Mouse (Mus musculus): ENCODE results near the gene Slc39a8.

Gene Slc39a8

GRCm38 (mm10) chr3:135825016-135825753 is at the start of gene Slc39a8:
Gene Slc39a8, plus strand, starts transcription at chr3:135825279.
- peak; percentile 81 for DNase-seq (ENCODE audit: low read depth, low spot score)

DNA sequence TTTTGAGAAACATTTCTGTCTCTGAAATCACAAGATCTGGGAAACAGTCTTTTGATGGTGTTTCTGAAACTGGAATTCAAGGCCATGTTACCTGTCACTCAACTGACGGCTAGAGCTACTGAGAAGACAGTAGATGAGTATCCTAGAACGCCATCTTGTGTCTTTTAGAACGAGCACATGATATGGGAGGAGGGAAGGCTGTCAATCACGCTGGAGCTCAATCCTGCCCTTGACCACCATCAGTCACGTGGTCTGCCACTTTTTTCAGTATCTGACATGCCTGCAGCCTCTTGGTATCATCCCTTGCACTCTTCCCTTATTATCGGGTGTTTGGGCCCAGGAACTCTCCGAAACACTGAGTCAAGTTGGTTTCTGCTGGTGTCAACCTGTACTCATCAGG is 40.0 kb upstream of the Slc39a8 start:
- DNase-seq (ENCODE audit: low read depth, low spot score), result no peak

DNA sequence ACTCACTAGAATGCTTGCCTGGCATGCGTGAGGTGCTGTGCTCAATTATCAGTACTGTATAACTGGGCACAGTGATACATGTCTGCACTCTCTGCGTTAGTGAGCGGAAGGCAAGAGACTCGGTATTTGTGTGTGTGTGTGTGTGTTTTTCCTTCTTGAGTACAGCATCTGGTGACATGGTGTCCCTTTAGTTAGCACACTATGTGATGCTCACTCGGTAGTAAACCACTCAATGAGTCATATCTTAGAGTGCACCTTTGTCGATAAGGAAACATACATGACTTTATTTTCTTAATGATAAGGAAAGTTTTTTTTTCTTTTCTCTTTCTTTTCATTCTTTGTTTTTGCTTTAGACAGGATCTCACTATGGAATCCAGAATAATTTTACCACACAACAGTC is 29.0 kb upstream of the Slc39a8 start:
- no peak for DNase-seq (ENCODE audit: low read depth, low spot score)

GRCm38 (mm10) chr3:135798241-135798640 is 26.8 kb upstream of the Slc39a8 start:
- no peak for DNase-seq (ENCODE audit: low read depth, low spot score)

DNA sequence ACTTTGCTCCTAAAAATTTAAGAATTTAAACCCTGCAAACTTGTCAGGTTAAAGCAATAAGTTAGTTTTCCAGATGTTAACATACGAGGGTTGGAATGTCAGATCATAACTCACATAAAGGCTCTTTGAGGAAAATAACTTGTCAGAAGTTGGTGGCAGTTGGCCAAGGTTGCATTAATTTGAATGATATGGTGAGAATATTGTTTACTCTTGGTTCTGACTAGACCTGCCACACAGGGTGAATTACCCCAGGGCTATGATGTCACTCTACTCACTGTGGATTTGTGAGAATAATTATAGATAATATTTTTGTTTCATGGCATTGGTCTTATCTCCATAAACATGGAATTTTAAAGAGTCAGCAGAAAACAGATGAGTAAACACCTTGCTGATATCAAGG is 26.4 kb upstream of the Slc39a8 start:
- DNase-seq (ENCODE audit: low read depth, low spot score), result no peak

GRCm38 (mm10) chr3:135814665-135815064 is 10.4 kb upstream of the Slc39a8 start:
- no peak for DNase-seq (ENCODE audit: low read depth, low spot score)

DNA sequence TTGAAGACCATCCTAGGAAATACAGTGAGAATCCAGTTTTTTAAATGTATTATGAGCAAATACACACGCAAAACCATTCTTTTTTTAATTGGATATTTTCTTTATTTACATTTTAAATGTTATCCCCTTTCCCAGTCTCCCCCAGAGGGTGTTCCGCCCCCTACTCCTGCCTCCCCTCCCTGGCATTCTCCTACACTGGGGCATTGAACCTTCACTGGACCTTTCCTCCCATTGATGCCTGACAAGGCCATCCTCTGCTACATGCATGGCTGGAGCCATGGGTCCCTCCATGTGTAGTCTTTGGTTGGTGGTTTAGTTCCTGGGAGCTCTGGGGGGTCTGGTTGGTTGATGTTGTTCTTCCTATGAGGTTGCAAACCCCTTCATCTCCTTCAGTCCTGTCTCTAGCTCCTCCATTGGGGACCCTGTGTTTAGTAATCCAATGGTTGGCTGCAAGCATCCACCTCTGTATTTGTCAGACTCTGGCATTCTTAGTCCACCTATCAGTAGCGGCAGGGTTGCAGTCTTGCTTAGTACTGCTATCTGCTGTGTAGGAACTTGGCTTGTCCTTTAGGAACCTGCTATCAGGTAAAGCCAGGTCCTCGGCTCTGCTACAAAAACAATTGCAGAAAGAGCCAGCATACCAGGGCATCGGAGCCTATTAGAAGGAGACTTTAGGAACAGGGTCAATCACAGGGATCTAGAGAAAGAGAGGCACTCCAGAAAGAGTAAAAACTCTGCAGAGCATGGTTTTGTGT is 8.9 kb upstream of the Slc39a8 start:
- no peak for DNase-seq (ENCODE audit: low read depth, low spot score)

GRCm38 (mm10) chr3:135817124-135817523 is 8.0 kb upstream of the Slc39a8 start:
- DNase-seq (ENCODE audit: low read depth, low spot score), result no peak

DNA sequence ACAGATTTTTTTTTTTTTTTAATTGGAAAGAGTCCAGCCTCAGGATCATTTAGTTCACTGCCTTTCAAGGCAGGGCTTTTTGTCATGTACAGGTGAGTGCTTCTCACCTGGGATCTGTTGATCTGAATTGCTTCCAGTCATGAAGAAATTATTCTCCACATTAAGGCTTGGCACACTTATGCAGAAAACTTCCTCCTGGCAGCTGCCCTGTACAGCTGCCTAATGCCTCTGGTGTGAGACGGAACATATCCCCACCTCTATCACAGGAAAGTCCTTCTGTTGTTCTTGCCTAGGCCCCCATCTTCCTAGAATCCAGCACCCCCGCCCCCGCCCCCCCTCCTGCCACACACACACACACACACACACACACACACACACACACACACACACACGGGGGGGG is 643 bp upstream of the Slc39a8 start:
- no peak for DNase-seq (ENCODE audit: low read depth, low spot score)

GRCm38 (mm10) chr3:135825754-135826683 is 940 bp downstream of the Slc39a8 start:
- DNase-seq (ENCODE audit: low read depth, low spot score), result peak; percentile 20

DNA sequence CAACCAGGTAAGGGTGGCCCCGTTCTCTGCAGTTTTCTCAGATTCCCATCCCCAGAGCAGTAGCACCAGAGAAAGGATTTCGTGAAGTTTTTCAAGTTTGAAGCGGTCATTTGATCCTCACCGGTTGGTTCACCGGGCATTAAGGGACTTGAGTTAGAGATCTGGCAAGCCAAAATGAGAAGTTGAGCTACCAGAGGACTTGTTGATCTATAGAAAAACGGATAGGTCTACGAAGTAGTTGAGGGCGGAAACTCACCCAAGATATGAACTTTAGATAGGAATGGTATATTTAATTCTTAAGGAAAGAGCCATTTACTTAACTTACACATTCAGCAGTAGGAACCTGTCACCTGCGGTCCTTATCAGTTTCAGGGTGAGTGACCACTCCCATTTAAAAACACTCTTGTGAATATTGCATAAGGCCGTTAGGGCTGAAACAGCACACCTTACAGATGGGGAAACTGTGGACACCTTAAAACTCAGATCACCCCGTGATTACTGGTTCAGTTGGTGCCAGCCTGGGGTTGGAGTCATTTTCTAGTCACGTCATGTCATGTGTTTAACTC is 1.7 kb downstream of the Slc39a8 start:
- no peak for DNase-seq (ENCODE audit: low read depth, low spot score)

DNA sequence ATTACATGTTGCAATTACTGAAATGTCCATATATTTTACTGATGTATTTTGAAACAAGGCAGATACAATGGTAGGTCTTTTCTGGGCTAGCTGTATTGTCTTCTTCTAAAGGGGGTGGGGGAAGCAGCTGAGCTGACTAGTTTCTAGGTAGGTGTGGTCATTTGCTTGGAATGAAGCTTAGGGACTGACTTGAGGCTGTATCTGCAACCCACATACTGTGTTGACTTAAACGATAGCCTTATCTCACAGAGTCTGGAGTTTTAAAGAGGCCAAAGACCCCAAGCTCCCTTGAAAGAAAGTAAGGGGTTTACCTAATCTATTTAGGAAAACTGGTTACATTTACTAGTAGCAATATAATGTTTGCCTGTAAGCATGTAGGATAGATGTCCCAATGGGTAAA is 2.9 kb downstream of the Slc39a8 start:
- no peak for DNase-seq (ENCODE audit: low read depth, low spot score)

DNA sequence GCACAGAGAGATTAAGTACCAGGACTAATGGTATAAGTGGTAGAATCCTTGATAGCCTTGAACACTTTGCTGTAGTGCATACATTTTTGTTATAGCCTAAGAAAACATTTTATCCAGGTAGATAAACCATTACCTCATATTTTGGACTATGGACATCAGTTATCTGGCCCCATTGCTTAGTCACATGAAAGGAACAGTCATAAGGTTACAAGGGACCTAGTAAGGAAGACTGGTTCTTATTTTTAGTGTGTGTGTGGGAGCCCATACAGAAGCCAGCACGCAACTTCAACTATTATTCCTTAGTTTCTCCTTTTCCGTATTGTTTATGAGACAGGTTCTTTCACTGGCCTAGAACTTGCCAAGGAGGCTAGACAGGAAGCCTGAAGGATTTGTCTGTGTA is 7.4 kb downstream of the Slc39a8 start:
- no peak for DNase-seq (ENCODE audit: low read depth, low spot score)

GRCm38 (mm10) chr3:135832907-135833306 is 7.8 kb downstream of the Slc39a8 start:
- no peak for DNase-seq (ENCODE audit: low read depth, low spot score)

- no peak for DNase-seq (ENCODE audit: low read depth, low spot score)
These were observed 9.9 kb downstream of the Slc39a8 start for GRCm38 (mm10) chr3:135834988-135835387.

- no peak for DNase-seq (ENCODE audit: low read depth, low spot score)
These were observed 14.5 kb downstream of the Slc39a8 start for GRCm38 (mm10) chr3:135839535-135839934.

DNA sequence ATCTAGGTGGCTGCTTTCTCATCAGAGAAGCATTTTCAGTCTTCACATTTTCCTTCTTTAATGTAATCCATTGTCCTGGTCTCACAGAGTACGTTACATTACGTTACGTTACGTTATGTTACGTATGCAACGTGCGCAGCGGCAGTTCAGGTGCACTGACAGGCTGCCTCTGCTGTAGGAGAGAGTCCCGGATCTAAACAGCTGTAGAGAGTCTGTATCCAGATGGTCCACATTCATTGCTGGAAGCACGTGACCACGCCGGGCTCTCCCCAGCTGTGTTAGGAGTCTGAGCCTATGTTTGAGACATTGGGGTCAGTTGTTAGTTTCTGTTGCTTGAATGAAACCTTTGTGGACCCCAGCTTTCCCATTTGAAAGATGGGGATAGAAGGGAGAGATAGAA is 15.1 kb downstream of the Slc39a8 start:
- DNase-seq (ENCODE audit: low read depth, low spot score), result no peak

- no peak for DNase-seq (ENCODE audit: low read depth, low spot score)
These were observed 16.8 kb downstream of the Slc39a8 start for GRCm38 (mm10) chr3:135841716-135842511.

GRCm38 (mm10) chr3:135843181-135843580 is 18.1 kb downstream of the Slc39a8 start:
- no peak for DNase-seq (ENCODE audit: low read depth, low spot score)

DNA sequence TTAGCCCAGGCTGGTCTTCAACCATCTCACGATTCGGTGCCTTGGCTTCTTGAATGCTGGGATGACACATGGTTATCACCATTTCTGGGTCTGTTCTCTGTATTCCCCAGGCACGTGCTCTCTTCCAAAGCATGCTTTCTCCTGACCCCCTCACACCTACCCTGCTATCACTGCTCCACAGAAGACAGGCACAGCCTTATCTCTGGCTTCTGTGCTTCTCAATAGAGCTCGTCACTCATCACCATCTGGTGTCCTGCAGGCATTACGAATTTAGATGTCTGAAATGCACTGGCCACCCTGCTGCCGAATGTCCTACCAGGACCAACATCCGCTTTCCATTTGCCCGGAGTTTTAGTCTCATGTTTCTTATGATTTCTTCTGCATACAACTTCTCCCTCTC is 18.6 kb downstream of the Slc39a8 start:
- DNase-seq (ENCODE audit: low read depth, low spot score), result no peak

DNA sequence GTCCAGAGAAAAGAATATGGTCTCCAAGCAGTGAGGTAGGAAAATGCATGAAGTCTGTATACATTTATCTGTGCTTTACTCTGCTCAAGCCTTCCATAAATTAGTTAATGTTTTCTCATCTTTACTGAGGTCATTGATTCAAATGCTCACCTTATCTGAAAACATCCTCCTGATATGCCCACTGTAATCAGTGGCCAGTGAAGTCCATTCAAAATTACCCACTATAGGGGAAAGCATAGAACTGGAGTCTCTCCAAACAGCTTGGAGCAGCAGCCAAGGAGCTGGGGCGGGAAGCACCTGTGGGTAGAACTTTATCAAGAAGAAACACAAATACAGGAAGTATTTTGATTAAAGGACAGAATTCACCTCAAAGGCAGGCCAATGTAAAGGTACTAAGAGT is 19.8 kb downstream of the Slc39a8 start:
- DNase-seq (ENCODE audit: low read depth, low spot score), result no peak

Data from ES-CJ7 (cell line).